13 mouse cellular contexts compared by ENCODE assay signal in genomic region chr6:119217661-119218060, GRCm38 (mm10). TPM values are rescaled to one million over a fixed set of nuclear protein-coding genes. Genes with fewer than 3 reads are reported as not detected.
"Had no signal": no experiment of that assay in that cellular context is flagged by ENCODE, and none has a peak within 500 bp of the region (broad histone marks: within the 10 kb centered on the region; RNA-seq: fewer than 3 reads in every experiment).

No protein-coding gene starts in this region.

- H3K27ac ChIP-seq: limb, embryonic 15.5 days; liver, embryonic 12.5 days; midbrain, embryonic 10.5 days; neural tube, embryonic 15.5 days; stomach, embryonic 15.5 days had no signal

- DNase-seq: kidney, adult 8-10 months; lung, embryonic 14.5 days; lung, postnatal 10 days; midbrain, embryonic 14.5 days; thymus, postnatal 14 days had no signal

- H3K4me1 ChIP-seq: midbrain, embryonic 10.5 days; stomach, embryonic 15.5 days had no signal

- H3K27me3 ChIP-seq: limb, embryonic 15.5 days; liver, embryonic 12.5 days; neural tube, embryonic 15.5 days; stomach, embryonic 15.5 days had no signal

- H3K9me3 ChIP-seq: limb, embryonic 15.5 days; liver, embryonic 12.5 days; midbrain, embryonic 10.5 days; neural tube, embryonic 15.5 days; stomach, embryonic 15.5 days had no signal

- H3K9ac ChIP-seq: limb, embryonic 15.5 days; liver, embryonic 12.5 days; lung, embryonic 14.5 days; neural tube, embryonic 15.5 days; stomach, embryonic 15.5 days had no signal

- ATAC-seq: intestine, embryonic 16.5 days; liver, embryonic 12.5 days had no signal

- H3K4me3 ChIP-seq: limb, embryonic 15.5 days; liver, embryonic 12.5 days; midbrain, embryonic 10.5 days; myocyte; neural tube, embryonic 15.5 days; stomach, embryonic 15.5 days had no signal

- H3K4me2 ChIP-seq: limb, embryonic 15.5 days; liver, embryonic 12.5 days; lung, embryonic 14.5 days; neural tube, embryonic 15.5 days; stomach, embryonic 15.5 days had no signal

RNA-seq across cellular contexts. Expression of gene Cacna2d4, which starts 18.7 kb away (rescaled TPM):
- polyA plus RNA-seq: kidney, embryonic 16.5 days; myocyte had no signal

RNA-seq across cellular contexts. Expression of gene Cacna1c, which starts 21.4 kb away (rescaled TPM):
- polyA plus RNA-seq: myocyte had no signal
